In genomic region chr14:31248396-31248795, GRCm38 (mm10) we compare ENCODE assay signal across 27 mouse cellular contexts. TPM values are rescaled to one million over a fixed set of nuclear protein-coding genes. Genes with fewer than 3 reads are reported as not detected.
"Had no signal": no experiment of that assay in that cellular context is flagged by ENCODE, and none has a peak within 500 bp of the region (broad histone marks: within the 10 kb centered on the region; RNA-seq: fewer than 3 reads in every experiment).

No protein-coding gene starts in this region.

- H3K27me3 ChIP-seq: embryonic facial prominence, embryonic 12.5 days; embryonic facial prominence, embryonic 13.5 days; embryonic facial prominence, embryonic 15.5 days; forebrain, embryonic 12.5 days; forebrain, embryonic 13.5 days; forebrain, embryonic 15.5 days had no signal

- DNase-seq: cerebellum, adult 2 months; cerebellum, adult 8-10 months; cerebellum, adult 9-10 months; cerebellum, adult 9-11 months; cerebellum, postnatal 10 days; cerebellum, postnatal 14 days; cerebellum, postnatal 25 days; cerebellum, postnatal 36 days; embryo, embryonic 11 days; forebrain, postnatal 0 days; gastrocnemius, postnatal 10 days; gastrocnemius, postnatal 14 days; gastrocnemius, postnatal 25 days; gastrocnemius, postnatal 36 days; heart, adult 11 months; heart, adult 18-20 months; heart, adult 2 months had no signal

- H3K27ac ChIP-seq: embryonic facial prominence, embryonic 10.5 days; embryonic facial prominence, embryonic 12.5 days; embryonic facial prominence, embryonic 13.5 days; embryonic facial prominence, embryonic 15.5 days; forebrain, embryonic 10.5 days; forebrain, embryonic 12.5 days; forebrain, embryonic 13.5 days; forebrain, embryonic 15.5 days; gastrocnemius, adult 2 months; heart, adult 2 months had no signal

- H3K4me3 ChIP-seq: embryonic facial prominence, embryonic 10.5 days; embryonic facial prominence, embryonic 12.5 days; embryonic facial prominence, embryonic 13.5 days; embryonic facial prominence, embryonic 15.5 days; erythroblast, embryonic 14.5 days; forebrain, embryonic 10.5 days; forebrain, embryonic 12.5 days; forebrain, embryonic 13.5 days; forebrain, embryonic 15.5 days; gastrocnemius, adult 2 months; heart, adult 2 months had no signal

RNA-seq across cellular contexts. Expression of gene Sema3g, which starts 30.7 kb away (rescaled TPM):
- polyA plus RNA-seq: erythroblast, embryonic 14.5 days had no signal
